Mouse (Mus musculus) brain, embryonic 14.5 days (tissue): ENCODE data around the gene Pccb. TPM values are rescaled to one million over a fixed set of nuclear protein-coding genes. Genes with fewer than 3 reads are reported as not detected.

Source experiments
- DNase-seq: peaks from one replicate; pipeline ENCODE4 v3.0.0-alpha.2; 2011; ENCODE audit warnings: low read depth
- CTCF ChIP-seq: fragments of 200-500 bp; IDR thresholded peaks from 2 replicates; pipeline ENCODE4 v1.5.1; 2012; ENCODE audit warnings: inconsistent platforms, mild to moderate bottlenecking, moderate library complexity, borderline replicate concordance; ENCODE audit not compliant: insufficient read depth, insufficient read length; ENCODE audit errors: extremely low read depth
- POLR2A ChIP-seq: fragments of 200-500 bp; IDR thresholded peaks from 2 replicates; pipeline ENCODE4 v1.6.1; 2012; ENCODE audit warnings: mild to moderate bottlenecking, inconsistent platforms, borderline replicate concordance; ENCODE audit not compliant: poor library complexity, insufficient read depth, insufficient read length, severe bottlenecking; ENCODE audit errors: extremely low read depth
- polyA plus RNA-seq: library from polyadenylated mRNA; depleted of rRNA; stranded (reverse); fragments of >200 nt; gene quantifications from 2 replicates; pipeline ENCODE4 v1.2.3, GENCODE M21; 2012

Gene Pccb
- polyA plus RNA-seq, 1 experiment, result 62.7 TPM

DNA sequence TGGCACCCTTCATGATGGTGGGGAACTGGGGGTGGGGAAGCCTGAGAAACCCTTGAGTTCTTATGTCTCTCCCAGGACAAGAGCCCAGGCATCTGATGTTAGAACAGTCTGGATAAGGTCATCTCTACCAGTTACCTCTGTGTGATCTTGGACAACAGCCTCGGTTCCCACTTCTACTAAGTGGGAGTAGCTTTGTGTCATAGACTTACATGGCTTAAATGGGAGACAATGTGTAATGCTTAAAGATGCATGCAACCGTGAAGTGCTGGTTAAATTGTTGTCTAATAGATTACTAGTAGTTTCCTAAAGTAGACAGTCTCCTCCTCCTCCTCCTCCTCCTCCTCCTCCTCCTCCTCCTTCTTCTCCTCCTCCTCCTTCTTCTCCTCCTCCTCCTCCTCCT, 2.2 kb upstream of the Pccb start:
- no peak for TF ChIP-seq CTCF
- TF ChIP-seq POLR2A, result no peak
- DNase-seq, result no peak

DNA sequence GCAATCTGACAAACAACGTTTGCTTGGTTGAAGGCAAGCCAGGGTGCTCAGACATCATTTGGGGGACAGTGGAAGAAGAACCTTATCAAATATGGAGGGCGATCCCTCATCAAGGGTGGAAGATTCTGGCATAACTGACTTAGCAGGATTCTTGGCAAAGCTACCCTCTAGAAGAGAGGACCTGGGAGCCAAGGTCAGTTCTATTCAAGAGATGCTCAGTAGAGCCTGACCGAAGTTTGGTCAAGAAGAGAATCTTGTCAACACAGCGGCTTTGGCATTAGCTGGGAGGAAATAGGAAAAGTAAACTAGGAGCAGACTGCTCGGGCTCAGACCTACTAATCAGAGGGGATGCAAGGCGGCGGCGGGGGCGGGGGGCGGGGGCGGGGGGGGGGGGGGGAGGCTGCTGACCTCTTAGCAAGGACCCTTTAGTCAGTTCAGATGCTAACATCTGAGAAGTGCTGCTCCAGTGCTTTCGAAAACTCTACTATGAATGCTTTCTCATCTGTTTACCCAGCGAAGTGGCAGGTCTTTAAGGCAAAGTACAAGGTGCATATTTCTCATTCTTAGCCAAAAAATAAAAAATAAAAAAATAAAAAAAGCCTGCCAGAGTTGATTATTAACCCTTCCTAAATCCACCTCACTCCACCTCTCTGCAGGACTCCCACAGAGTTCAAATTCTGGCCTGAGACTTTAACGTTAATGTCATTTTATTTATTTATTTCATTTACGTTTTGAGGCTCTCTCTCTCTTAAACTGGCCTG, 1.3 kb upstream of the Pccb start:
- TF ChIP-seq CTCF, result no peak
- DNase-seq, result no peak

DNA sequence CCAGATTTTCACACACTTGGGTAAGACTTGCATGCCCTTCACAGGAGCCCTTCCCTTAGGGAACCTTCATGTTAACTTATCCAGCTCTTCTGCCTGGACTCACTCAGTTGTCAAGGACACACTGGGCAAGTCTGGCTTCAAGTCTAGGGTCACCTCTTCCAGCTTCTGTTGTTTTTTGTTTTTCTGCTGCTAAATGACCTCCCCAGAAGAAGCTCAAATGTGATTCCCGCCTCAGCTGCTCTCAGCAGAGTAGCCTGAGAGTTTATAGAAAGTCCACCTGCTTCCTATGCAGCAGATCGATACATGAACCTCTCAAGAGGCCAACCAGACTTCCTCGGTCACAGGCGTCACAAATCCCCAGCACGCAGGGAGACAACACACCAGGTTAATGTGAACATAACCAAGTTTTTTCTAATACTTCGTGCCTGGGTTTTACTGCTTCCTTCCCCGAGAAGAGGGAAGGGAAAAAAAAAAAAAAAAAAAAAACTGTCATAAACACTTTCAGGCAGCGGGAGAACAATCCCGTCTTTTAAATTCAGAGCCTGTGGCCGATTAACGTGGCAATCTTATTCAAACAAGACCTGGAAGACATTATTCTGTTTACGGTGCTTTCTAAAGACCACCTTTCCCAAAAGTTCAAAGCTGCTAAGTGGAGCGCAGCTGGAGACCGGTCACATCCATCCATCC, 794 bp downstream of the Pccb start:
- TF ChIP-seq CTCF (no peak), POLR2A (no peak)
- DNase-seq, result no peak

DNA sequence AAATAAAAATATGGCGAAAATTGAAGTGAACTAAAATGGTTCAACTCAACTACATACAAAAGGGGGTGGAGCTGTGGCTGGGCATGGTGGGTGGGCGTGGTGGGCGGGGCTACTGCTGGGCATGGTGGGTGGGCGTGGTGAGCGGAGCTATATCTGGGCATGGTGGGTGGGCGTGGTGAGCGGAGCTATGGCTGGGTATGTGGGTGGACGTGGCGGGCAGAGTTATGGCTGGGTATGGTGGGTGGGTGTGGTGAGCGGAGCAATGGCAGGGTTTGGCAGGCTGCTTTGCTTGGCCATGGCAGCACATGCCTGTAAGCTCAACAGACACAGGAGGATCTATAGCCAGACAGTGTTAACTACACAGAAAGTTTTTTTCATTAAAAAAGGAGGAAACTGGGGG, 15.9 kb downstream of the Pccb start:
- DNase-seq, result no peak
- TF ChIP-seq CTCF (no peak), POLR2A (no peak)

DNA sequence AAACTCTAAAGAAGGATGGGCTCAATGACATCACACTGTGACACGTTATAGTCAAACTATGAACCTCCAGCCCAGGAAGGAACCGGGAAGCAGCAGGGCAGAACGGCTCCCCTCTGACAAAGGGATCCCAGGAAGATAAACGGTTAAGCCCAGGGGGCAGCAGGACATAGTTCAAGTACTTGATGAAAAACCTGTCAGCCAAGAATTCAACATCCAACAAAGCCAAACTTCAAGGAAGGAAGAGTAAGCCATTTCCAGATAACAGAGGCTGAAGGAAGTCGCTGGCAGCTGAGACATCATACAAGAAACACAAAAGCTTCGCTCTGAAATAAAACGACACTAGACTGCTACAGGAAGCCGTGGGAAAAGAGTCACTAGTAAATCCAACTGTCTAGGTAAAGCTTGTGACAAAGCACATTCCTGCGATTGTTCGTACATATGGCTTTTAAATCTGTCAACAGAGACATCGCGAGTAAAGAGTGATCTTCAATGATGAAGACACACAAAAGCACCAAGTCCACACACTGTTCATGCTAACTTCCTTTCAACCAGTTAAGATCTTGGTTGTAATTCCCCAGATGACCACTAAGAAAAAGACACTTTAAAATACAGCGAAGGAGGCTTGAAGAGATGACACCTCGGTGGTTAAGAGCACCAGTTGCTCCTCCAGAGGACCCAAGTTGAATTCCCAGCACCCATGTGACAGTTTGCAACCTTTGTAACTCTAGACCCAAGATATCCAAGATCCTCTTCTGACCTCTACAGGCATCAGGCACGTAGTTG, 16.8 kb downstream of the Pccb start:
- DNase-seq, result no peak

DNA sequence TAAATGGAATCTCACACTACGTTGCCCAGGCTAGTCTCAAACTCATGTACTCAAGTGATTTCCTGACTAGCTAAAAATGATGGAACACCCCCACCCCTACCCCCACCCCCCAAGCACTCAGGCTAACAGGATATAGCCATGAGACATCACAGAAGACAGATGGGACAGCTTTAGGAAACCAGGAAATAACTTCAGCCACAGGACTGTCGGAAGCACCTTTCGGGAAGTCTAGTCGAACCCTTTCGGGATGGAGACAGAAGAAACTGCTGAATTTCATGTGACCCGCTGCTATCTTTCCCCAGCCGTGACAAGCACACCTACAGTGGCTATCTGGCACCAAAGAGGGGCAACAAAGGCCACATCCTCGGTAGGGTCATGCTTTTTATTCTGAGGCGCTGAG, 19.4 kb downstream of the Pccb start:
- DNase-seq, result no peak
- TF ChIP-seq POLR2A, result no peak
- TF ChIP-seq CTCF, result no peak

More for the DNA sequence above, 16.8 kb downstream of the Pccb start:
- TF ChIP-seq POLR2A (no peak), CTCF (no peak)

DNA sequence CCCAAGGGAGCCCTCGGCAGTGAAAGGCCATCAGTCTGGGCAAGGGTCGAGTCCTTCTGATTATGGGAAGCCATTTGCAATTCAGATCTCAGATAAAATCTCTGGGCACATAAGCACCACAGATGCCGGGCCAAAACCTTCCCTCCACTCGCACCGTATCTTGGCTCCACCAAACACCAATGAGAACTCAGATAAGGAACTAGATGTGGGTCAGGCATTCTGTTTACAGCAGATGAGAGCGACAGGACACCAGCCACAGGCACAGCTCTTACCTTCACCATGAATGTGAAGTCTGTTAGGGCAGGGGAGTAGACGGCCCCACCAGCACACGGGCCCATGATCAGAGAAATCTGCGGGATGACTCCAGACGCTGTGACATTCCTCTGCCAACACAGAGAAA, 22.3 kb downstream of the Pccb start:
- TF ChIP-seq CTCF, result no peak
- no peak for TF ChIP-seq POLR2A
- no peak for DNase-seq

DNA sequence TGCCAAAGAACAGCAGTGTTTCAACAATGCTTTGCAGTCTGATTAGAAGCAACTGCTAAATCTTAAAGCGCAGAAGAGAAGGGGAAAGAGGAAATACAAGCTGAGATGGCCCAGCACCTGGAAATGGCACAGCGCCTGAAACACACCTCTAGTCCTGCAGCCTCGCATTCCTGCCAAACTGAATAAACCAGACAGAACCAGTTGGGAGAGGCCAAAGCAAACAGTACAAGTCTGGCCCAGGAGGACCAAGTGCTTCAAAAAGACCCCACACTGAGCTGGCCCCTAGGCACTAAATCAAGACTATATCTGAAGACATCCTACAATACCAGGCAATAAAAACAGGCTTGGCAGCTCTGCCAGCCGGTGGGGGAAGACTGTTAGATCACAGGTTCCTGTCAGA, 28.8 kb downstream of the Pccb start:
- TF ChIP-seq CTCF (no peak), POLR2A (no peak)
- no peak for DNase-seq

DNA sequence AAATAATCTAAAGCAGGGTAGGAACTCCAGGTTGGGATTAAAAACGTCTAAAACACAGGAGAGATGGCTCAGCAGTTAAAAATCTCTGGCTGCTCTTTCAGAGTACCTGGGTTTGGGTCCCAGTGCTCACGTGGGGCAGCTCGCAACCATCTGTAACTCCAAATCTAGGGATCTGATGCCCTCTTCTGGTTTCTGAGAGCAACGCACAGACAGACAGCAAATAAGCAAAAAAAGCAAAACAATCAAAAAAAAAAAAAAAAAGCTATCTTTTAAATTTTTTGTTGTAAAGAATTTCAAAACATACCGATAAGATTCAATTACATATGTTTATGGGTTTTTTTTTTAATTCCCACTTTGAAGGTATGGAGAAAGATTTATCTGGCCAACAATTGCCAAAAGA, 31.4 kb downstream of the Pccb start:
- no peak for TF ChIP-seq CTCF
- no peak for TF ChIP-seq POLR2A
- DNase-seq, result no peak

DNA sequence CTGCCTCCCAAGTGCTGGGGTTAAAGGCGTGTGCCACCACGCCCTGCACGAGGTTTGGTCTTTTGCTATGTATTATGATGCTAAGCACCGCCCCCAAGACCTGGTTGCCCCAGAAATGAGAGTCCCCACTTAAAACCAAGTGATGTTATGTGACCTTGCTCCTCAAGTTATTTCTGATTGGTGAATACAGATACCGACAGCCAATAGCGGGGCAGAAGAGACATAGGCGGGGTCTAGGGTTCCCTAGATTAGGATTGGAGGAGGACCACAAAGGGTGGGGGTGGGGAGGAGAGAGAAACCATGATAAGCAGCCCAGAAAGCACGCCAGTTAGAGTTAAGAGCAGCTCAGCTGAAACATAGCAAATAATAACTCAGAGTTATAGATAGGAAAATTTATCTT, 31.9 kb downstream of the Pccb start:
- TF ChIP-seq POLR2A, result no peak
- no peak for TF ChIP-seq CTCF
- DNase-seq, result no peak

DNA sequence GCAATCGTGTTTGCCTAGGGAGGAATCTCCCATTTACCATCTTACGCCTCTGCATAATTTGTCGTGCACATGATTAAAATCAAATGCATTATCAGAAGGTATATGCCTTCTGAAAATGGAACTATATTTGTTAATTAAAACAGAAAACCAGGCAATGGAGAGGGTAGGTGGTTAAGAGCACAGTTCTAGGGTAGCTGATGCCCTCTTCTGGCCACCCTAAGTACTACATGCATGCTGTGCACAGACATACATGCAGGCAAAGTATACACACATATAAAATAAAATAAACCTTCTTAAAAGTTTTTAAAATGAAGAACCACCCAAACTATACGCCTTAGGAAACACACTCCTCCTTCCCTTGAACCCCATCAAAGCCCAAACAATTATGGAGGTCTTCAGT, 32.6 kb downstream of the Pccb start:
- peak; percentile 20 for DNase-seq

More for the DNA sequence above, 32.6 kb downstream of the Pccb start:
- TF ChIP-seq POLR2A (no peak), CTCF (peak; percentile 27; the same call in 1 of the 2 replicates)
